Mouse (Mus musculus): ENCODE data around the gene Golm1. TPM values are rescaled to one million over a fixed set of nuclear protein-coding genes. Genes with fewer than 3 reads are reported as not detected.

The Golm1 gene
- total and polyA plus RNA-seq, 2 experiments = 1.2 to 3.6 TPM

GRCm38 (mm10) chr13:59694008-59694407 lies 18.4 kb upstream of the Golm1 start, which contains the start of gene 4921517D22Rik:
4921517D22Rik (minus strand) TSS chr13:59694108.
- Histone ChIP-seq H3K36me3 (ENCODE audit: control insufficient read depth, insufficient read depth, low read length) (no peaks in the 10 kb centered on the region), H3K27ac (replicated peaks; ENCODE audit: insufficient read depth, low read depth, low read length) (no peak within 1 kb of the TSS), H3K4me1 (ENCODE audit: control insufficient read depth, insufficient read depth, low read length) (no peaks in the 10 kb centered on the region), H3K9ac (ENCODE audit: low read depth, low read length) (no peak within 1 kb of the TSS), H3K27me3 (ENCODE audit: control insufficient read depth, insufficient read depth, low read length) (no peaks in the 10 kb centered on the region), H3K79me2 (ENCODE audit: control insufficient read depth, insufficient read depth, low read length) (no peaks in the 10 kb centered on the region), H3K4me3 (ENCODE audit: insufficient read depth, low read depth, low read length) (no peak within 1 kb of the TSS)
- no peak for DNase-seq (ENCODE audit: extremely low read depth, low read depth, low spot score)
- TF ChIP-seq POLR2A (IDR thresholded peaks at IDR 0.05; ENCODE audit: extremely low read depth, insufficient read depth, low read length) (no peak), CTCF (IDR thresholded peaks at IDR 0.05; ENCODE audit: low read depth, low read length) (no peak)
- 91% methylated on average over 3 of the region's 3 CpGs for WGBS

GRCm38 (mm10) chr13:59691478-59691877 lies 15.9 kb upstream of the Golm1 start:
- no peak for DNase-seq (ENCODE audit: extremely low read depth, low read depth, low spot score)
- no peak overlapping the region for H3K27ac ChIP-seq (replicated peaks; ENCODE audit: insufficient read depth, low read depth, low read length)
- H3K4me3 ChIP-seq (ENCODE audit: insufficient read depth, low read depth, low read length) = no peak overlapping the region
- no peak overlapping the region for H3K9ac ChIP-seq (ENCODE audit: low read depth, low read length)
- no peak for TF ChIP-seq POLR2A (IDR thresholded peaks at IDR 0.05; ENCODE audit: extremely low read depth, insufficient read depth, low read length)
- no peak for TF ChIP-seq CTCF (IDR thresholded peaks at IDR 0.05; ENCODE audit: low read depth, low read length)
- WGBS = 78% methylated on average over 10 of the region's 10 CpGs
- H3K36me3 ChIP-seq (ENCODE audit: control insufficient read depth, insufficient read depth, low read length) = no peaks in the 10 kb centered on the region
- no peaks in the 10 kb centered on the region for H3K79me2 ChIP-seq (ENCODE audit: control insufficient read depth, insufficient read depth, low read length)
- no peaks in the 10 kb centered on the region for H3K4me1 ChIP-seq (ENCODE audit: control insufficient read depth, insufficient read depth, low read length)
- no peaks in the 10 kb centered on the region for H3K27me3 ChIP-seq (ENCODE audit: control insufficient read depth, insufficient read depth, low read length)

GRCm38 (mm10) chr13:59690576-59690975 lies 15.0 kb upstream of the Golm1 start:
- Histone ChIP-seq H3K79me2 (ENCODE audit: control insufficient read depth, insufficient read depth, low read length) (no peaks in the 10 kb centered on the region), H3K9ac (ENCODE audit: low read depth, low read length) (no peak overlapping the region), H3K27ac (replicated peaks; ENCODE audit: insufficient read depth, low read depth, low read length) (no peak overlapping the region), H3K4me3 (ENCODE audit: insufficient read depth, low read depth, low read length) (no peak overlapping the region), H3K4me1 (ENCODE audit: control insufficient read depth, insufficient read depth, low read length) (no peaks in the 10 kb centered on the region), H3K36me3 (ENCODE audit: control insufficient read depth, insufficient read depth, low read length) (no peaks in the 10 kb centered on the region), H3K27me3 (ENCODE audit: control insufficient read depth, insufficient read depth, low read length) (no peaks in the 10 kb centered on the region)
- WGBS = 86% methylated on average over 7 of the region's 7 CpGs
- TF ChIP-seq POLR2A (IDR thresholded peaks at IDR 0.05; ENCODE audit: extremely low read depth, insufficient read depth, low read length) (no peak), CTCF (IDR thresholded peaks at IDR 0.05; ENCODE audit: low read depth, low read length) (no peak)
- DNase-seq (ENCODE audit: extremely low read depth, low read depth, low spot score) = no peak

GRCm38 (mm10) chr13:59689843-59690242 lies 14.2 kb upstream of the Golm1 start:
- no peaks in the 10 kb centered on the region for H3K27me3 ChIP-seq (ENCODE audit: control insufficient read depth, insufficient read depth, low read length)
- H3K4me3 ChIP-seq (ENCODE audit: insufficient read depth, low read depth, low read length) = no peak overlapping the region
- TF ChIP-seq CTCF (IDR thresholded peaks at IDR 0.05; ENCODE audit: low read depth, low read length) (no peak), POLR2A (IDR thresholded peaks at IDR 0.05; ENCODE audit: extremely low read depth, insufficient read depth, low read length) (no peak)
- H3K79me2 ChIP-seq (ENCODE audit: control insufficient read depth, insufficient read depth, low read length) = no peaks in the 10 kb centered on the region
- H3K4me1 ChIP-seq (ENCODE audit: control insufficient read depth, insufficient read depth, low read length) = no peaks in the 10 kb centered on the region
- 97% methylated on average over 3 of the region's 3 CpGs for WGBS
- H3K36me3 ChIP-seq (ENCODE audit: control insufficient read depth, insufficient read depth, low read length) = no peaks in the 10 kb centered on the region
- H3K27ac ChIP-seq (replicated peaks; ENCODE audit: insufficient read depth, low read depth, low read length) = no peak overlapping the region
- DNase-seq (ENCODE audit: extremely low read depth, low read depth, low spot score) = no peak
- no peak overlapping the region for H3K9ac ChIP-seq (ENCODE audit: low read depth, low read length)

- Histone ChIP-seq H3K27ac (replicated peaks; ENCODE audit: insufficient read depth, low read depth, low read length) (no peak overlapping the region), H3K27me3 (ENCODE audit: control insufficient read depth, insufficient read depth, low read length) (no peaks in the 10 kb centered on the region), H3K4me3 (ENCODE audit: insufficient read depth, low read depth, low read length) (no peak overlapping the region), H3K79me2 (ENCODE audit: control insufficient read depth, insufficient read depth, low read length) (no peaks in the 10 kb centered on the region), H3K36me3 (ENCODE audit: control insufficient read depth, insufficient read depth, low read length) (no peaks in the 10 kb centered on the region), H3K4me1 (ENCODE audit: control insufficient read depth, insufficient read depth, low read length) (no peaks in the 10 kb centered on the region), H3K9ac (ENCODE audit: low read depth, low read length) (no peak overlapping the region)
- DNase-seq (ENCODE audit: extremely low read depth, low read depth, low spot score) = no peak
- 90% methylated on average over 9 of the region's 9 CpGs for WGBS
- TF ChIP-seq POLR2A (IDR thresholded peaks at IDR 0.05; ENCODE audit: extremely low read depth, insufficient read depth, low read length) (no peak), CTCF (IDR thresholded peaks at IDR 0.05; ENCODE audit: low read depth, low read length) (no peak)
These were observed 13.7 kb upstream of the Golm1 start for GRCm38 (mm10) chr13:59689313-59689712.

GRCm38 (mm10) chr13:59688338-59688770 lies 12.7 kb upstream of the Golm1 start:
- Histone ChIP-seq H3K4me1 (ENCODE audit: control insufficient read depth, insufficient read depth, low read length) (no peaks in the 10 kb centered on the region), H3K4me3 (ENCODE audit: insufficient read depth, low read depth, low read length) (no peak overlapping the region), H3K27me3 (ENCODE audit: control insufficient read depth, insufficient read depth, low read length) (no peaks in the 10 kb centered on the region), H3K27ac (replicated peaks; ENCODE audit: insufficient read depth, low read depth, low read length) (no peak overlapping the region), H3K36me3 (ENCODE audit: control insufficient read depth, insufficient read depth, low read length) (no peaks in the 10 kb centered on the region), H3K79me2 (ENCODE audit: control insufficient read depth, insufficient read depth, low read length) (no peaks in the 10 kb centered on the region), H3K9ac (ENCODE audit: low read depth, low read length) (no peak overlapping the region)
- DNase-seq (ENCODE audit: extremely low read depth, low read depth, low spot score) = no peak
- no peak for TF ChIP-seq POLR2A (IDR thresholded peaks at IDR 0.05; ENCODE audit: extremely low read depth, insufficient read depth, low read length)
- TF ChIP-seq CTCF (IDR thresholded peaks at IDR 0.05; ENCODE audit: low read depth, low read length) = no peak
- 69% methylated on average over 13 of the region's 13 CpGs for WGBS
